Mouse (Mus musculus): ENCODE measurements around the gene Il31. TPM values are rescaled to one million over a fixed set of nuclear protein-coding genes. Genes with fewer than 3 reads are reported as not detected.
A peak's percentile ranks its signal among the peaks of the same experiment; 100 is the strongest.

Gene Il31
- total RNA-seq, 2 experiments from 2014 or later, result not detected

DNA sequence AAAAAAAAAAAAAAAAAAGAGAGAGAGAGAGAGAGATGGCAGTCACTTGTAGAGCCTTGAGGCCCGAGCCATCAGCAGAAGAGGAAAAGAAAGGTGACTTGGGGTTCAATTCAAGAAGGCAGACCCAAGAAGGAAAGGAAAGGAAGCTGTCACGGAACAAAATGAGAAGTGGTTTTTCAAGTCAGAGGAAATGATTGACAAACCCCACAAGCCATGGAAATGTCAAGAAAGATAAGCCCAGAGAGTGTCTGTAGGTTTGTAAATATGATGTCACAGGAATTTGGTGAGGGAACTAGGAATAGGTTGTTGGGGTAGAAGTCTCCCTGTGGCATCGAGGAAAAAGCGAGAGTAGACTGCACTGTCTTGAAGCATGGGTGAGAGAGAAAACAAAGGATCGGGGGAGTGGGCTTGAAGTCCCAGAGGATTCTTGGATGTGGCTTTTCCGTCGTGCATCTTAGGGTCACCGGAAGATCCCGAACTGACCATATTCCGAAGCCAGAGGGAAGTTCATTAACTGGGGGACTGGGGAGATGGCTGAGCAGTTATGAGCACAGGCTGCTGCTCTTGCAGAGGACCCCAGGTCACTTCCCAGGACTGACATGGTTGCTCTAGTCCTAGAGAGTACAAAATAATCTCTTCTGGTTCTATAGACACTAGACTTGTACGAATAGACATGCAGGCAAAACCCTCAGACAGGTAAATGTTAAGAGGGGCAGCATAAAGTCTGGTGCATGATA is 1.5 kb downstream of the Il31 start:
- ATAC-seq (replicated peaks; ENCODE audit: poor library complexity), result peak; percentile 34; the same call in 1 of the 2 replicates

DNA sequence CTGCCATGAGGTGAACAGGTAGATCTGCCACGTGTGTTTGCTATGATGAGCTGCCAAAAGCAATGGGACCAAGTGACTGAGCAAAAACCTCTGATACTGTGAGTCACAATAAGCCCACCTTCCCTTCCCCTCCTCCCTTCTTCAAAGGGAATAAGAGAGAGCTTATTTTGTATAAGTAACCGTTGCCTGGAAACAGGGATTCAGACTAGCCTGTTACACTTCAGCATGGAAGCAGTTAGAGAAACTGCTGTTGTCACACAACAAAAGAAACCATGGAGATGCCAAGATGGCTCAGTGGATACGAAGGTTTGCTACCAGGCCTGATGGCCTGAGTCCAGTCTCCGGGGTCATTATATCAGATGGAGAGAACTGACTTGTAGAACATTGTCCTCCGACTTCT is 15.5 kb downstream of the Il31 start:
- ATAC-seq (replicated peaks; ENCODE audit: poor library complexity), result no peak

DNA sequence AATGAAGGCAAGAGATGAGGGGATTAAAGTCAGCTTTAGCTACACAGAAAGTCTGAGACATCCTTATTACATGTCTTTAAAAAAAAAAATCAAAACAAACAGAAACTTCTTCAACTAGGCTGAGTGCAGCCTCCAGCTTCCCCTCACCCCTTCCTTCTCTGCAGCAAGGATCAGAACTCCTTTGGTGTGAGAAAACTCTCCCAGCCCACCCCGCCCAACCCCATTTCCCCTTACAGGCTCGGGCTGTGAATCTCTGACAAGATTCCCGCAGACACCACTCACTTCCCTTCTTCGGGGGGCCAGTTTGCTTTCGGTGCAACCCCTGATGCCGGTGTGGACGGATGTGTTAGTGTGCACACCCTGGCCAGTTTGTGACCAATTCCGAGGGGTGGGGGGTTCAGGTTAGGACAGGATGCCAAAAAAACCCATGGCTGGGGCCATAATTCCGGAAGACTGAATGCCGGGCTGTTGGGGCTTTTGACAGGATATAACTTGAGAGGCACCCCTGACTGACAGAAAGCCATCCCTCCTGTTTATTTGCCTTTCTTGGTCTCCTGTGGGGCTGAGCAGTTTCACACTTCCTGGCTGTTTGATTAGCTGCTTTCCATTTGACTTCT is 18.4 kb downstream of the Il31 start:
- peak; percentile 60 for ATAC-seq (replicated peaks; ENCODE audit: poor library complexity)

DNA sequence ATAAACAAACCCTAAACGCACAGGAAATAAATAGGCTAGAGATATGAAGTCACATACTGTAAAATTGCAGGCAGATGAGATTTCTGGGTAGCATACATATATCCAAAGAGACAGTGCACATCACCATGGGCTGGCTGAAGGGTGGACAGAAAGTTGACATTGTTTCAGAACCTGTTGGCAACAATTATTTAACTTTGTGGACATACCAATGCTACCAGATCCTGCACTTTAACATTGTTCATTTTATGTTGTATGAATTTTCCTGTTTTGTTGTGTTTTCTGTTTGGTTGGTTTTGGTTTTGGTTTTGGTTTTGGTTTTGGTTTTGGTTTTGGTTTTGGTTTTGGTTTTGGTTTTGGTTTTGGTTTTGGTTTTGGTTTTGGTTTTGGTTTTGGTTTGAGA is 24.7 kb downstream of the Il31 start:
- ATAC-seq (replicated peaks; ENCODE audit: poor library complexity), result no peak

DNA sequence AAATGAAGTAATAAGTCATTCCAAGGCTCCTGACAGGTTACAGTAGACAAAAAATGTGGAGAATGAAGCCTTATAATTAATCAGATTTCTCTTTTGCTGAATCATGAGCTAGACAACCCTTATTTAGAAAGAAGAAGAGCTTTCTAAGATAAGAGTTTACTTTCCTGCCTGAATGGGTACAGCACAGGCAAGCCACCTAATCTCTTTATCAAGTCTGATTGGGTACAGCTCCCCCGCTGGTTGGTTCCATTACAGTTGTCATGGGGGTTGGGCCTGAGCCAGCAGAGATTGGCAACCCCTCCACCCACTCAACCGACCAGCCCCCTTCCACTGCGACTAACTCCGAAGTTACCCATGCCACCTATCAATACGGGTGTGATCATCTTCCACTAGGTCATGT is 27.9 kb downstream of the Il31 start:
- ATAC-seq (replicated peaks; ENCODE audit: poor library complexity), result no peak

DNA sequence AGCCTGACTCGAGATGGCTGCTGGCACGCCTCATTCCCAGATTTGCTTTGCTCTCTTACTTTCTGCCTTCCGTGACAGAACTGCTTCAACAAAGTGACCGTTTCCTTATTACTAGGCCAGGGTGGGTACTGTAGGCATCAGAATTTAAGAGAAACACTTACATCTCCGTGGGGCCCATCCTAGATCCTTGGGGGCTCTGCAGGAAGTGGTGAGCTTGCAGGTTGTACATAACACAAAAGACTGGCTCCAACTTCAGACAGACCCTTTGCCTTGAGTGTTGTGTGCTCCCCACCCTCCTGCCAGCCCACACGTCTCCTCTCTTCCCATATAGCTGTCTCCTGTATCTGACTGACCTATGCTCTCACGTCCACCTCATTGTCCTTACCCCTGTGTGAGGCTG is 37.4 kb downstream of the Il31 start:
- no peak for ATAC-seq (replicated peaks; ENCODE audit: poor library complexity)

DNA sequence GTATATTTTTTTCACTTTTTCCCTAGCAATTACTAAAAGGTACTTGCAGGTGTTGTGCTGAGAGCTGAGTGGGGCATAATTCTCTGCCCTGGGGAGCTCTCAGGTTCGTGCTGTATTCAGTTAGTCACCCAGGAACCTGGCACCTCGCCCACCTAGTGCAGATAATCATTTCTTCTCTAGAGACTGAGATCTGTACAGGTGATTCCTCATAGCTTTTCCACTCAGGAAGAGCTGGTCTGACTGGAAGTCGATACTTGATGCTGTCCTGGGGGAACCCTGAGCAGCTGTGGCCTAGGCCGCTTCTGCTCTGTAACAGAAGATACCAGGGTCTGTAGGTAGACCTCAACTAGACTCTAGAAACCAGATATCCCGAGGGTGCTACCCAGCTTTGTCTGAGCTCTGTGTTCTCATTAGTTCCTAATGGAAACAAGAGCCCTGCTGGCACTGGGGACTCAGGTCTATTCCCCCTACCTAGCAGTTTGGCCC is 44.4 kb downstream of the Il31 start:
- ATAC-seq (replicated peaks; ENCODE audit: poor library complexity), result no peak

DNA sequence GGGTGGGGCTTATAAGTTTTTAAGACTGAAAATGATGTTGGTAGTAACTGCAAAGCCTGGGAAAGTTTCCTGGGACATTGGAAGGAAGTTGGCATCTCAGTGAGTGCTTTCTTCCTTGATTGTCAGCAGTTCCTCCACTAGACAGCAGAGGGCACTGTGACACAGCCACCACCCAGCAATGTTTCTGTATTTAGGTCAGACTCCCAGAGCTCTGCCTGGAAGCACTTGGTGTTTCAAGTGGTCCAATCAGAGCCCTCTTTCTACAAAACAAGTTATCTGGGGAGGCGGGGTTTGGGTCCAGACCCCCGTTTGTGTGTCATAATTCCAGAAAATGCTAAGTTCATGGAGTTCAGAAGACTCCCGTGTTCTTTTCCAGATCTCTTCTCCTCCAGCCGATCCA is 45.2 kb downstream of the Il31 start:
- ATAC-seq (replicated peaks; ENCODE audit: poor library complexity), result peak; percentile 80

DNA sequence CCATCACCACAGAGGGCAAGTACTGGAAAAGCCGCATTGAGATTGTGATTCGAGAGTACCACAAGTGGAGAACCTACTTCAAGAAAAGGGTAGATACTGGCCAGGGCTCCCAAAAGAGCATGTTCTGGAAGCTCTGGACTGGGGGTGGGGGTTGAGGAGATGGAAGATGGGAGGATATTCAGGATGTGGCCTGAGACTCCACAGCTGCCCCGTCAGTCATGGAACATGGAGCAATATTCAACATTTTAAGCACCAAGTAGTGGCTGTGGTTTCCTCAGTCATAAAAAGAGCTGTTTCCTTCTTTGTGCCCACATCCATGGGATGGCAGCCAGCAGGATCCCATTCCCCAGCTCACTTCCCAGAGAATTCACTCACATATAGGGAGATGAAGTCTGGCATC is 47.0 kb downstream of the Il31 start:
- ATAC-seq (replicated peaks; ENCODE audit: poor library complexity), result no peak

DNA sequence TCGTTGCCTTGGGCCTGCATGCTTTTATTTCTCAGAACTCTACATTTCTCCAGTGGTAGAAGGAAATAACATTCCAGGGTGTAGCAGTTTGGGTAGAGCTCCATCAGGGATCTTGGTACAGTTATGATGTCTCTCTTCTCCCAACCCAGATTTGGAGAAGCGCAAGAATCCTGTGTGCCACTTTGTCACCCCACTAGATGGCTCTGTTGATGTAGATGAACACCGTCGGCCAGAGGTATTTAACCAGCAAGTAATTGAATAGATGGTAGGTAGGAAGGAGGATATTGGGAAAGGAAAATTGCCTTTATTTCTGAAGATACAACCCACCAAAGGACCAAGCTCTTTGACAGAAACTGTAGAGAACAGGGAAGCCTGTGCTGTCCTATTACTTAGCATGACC is 48.6 kb downstream of the Il31 start:
- ATAC-seq (replicated peaks; ENCODE audit: poor library complexity), result no peak

DNA sequence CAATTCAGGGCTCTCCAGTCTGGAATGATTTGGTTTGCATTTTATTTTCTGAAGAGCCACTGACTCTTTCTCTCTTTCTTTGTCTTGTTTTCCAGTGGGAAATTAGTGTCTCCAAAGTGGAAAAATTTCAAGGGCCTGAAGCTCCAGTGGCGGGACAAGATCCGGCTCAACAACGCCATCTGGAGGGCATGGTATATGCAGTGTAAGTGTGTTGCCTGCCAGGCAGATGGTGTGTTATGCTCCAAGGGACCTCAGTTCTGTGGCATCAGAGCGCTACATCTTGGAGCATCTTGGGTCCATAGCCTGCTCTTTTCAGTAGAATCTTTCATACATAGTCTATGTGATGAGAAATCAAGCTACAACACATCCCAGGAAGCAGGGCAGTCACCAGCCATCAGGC is 49.3 kb downstream of the Il31 start:
- no peak for ATAC-seq (replicated peaks; ENCODE audit: poor library complexity)

DNA sequence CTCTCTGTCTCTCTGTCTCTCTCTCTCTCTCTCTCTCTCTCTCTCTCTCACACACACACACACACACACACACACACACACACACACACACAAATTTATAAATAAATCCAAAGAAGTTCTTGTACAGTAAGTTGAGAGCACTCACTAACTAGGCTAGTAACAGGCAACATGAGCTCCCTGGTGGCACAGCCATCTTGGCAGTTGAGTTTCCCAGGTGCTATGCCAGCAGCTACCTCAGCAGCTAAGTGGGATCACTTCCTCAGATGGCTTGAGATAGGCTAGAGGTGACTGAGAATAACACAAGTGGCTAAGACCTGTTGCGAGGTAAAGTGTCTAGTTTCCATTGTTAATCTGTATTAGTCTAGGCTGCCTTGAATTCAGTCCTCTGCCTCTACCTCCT is 50.0 kb downstream of the Il31 start:
- no peak for ATAC-seq (replicated peaks; ENCODE audit: poor library complexity)

DNA sequence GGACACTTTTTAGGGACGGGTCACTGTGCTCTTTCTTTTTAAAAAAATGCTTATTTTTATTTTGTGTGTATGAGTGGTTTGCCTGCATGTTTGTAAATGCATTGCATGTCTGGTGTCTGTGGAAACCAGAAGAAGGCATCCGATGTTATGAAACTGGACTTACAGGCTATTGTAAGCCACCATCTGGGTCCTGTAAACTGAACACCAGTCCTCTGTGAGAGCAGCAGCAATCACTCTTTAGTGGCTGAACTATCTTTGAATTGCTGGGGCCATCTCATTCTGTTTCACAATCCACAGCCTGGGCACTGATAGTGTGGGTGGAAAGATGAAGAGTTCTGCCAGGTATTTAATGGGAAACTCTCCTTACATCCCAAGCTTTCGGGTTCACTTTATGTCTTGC is 50.9 kb downstream of the Il31 start:
- no peak for ATAC-seq (replicated peaks; ENCODE audit: poor library complexity)

DNA sequence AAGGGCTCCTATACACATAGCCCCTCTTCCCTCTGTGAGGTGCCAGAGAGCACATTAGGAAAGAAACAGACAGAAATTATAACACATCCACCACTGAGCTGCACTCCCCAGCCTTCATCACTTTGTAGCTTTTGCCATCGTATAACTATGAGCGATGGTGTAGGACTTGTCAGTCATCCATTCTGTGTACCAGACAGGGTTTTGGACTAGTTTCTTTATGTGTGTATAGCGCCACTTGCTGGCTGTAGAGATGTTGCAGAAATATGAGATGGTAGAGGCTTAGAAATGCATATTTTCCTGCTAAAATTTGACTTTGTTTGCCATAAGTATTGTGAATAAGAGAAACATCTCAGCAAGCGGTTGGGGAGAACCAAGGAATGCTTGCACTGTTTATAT is 52.5 kb downstream of the Il31 start:
- ATAC-seq (replicated peaks; ENCODE audit: poor library complexity), result peak; percentile 86

DNA sequence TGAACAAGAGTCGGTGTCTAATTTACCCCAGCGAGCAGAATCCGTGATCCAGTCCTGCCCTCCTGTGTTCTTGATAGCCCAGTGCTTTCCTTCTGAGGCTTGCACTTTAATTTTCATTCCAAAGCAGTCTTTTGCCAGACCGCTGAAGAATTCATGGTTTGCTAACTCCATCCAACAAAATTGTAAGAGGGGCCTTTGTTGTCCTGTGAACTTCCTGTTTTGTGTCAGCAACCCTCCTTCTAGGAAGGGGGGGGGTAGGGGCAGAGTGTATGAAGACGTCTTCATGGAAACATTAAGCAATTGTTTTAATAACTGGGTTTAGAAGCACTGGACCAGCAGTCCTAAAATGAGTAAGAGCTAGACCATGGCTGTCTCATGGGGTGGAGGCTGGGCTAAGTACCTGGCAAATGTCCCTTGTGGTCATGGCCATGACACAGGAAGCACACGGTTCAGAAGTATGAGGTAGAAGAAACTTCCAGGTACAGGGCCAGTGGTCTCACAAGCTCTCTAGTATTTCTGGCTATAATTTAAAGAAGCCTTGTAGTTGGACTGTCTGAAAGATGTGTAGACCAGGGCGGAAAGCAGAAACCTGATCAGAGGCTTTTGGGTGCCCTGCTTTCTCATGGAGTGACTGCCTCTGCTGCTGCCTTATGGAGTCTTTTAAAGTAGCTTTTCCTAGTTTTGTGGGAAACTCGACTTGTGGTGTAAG is 53.1 kb downstream of the Il31 start:
- ATAC-seq (replicated peaks; ENCODE audit: poor library complexity), result peak; percentile 59; the same call in 1 of the 2 replicates

DNA sequence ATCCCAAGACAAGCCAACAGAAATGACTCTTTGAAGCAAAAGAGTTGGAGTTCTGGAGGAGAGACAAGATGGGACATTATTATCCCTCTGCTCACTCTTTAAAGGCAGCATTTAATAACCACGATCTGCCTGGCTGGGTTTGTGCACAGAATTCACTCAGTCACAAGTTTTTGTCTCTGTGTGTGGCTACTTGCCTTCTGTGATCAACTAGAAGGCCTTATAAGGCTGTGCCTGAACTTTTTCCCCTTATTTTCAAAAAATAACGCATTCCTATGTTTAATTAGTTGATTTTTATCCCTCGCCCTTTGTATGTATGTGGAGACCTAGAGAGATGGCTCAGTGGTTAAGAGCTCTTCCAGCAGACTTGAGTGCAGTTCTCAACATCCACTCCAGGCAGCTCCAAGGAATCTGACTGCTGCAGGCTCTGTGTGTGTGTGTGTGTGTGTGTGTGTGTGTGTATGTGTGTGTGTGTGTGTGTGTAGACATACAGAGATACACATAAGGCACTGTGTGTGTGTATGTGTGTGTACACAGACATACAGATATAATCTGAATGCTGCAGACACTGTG is 56.9 kb downstream of the Il31 start:
- no peak for ATAC-seq (replicated peaks; ENCODE audit: poor library complexity)

DNA sequence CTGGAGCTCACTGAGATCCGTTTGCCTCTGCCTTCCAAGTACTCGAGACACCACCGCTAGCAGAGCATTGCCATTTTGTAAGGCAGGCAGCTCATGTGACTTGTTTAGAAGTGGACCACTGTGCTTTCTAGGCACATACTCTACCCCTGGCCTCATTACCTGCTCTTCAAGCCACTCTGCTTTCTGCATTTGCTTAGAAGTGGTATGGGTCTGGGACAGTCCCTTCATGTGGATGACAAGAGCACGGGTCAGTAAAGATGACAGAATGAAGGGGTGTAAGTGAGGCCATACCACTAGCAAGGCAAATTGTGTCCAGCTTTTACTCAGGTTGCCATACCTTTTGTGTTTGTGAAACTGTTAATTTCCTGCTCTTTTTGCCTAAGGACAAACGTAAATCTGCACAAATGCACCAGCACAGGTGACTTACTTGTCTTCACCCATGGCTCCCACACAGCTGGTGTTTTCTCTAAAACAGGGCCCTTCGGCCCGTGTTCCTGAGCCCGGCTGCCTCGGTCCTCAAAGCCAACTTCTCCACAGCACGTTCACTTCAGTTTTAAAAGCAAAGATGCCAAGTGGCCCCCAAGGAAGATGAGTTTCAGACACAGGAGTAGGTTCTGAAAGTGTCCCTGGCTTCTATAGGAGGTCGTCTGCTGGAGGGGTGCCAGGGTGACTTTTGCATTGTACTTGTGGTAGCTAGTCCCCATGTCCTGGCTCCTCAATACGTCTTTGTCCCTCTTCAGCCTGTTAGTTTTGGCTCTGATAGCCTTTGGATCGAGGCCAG is 57.6 kb downstream of the Il31 start:
- no peak for ATAC-seq (replicated peaks; ENCODE audit: poor library complexity)

Measured in megakaryocyte progenitor cell, adult 5-6 weeks (primary cell).